Mouse (Mus musculus): Measurements from ENCODE around the gene Lima1.

GRCm38 (mm10) chr15:99771004-99771500 is 104.2 kb downstream of the Lima1 start:
- TF ChIP-seq ZNF384 (IDR thresholded peaks at IDR 0.05; ENCODE audit: low read depth, low read length), result no peak
- TF ChIP-seq MAFK (IDR thresholded peaks at IDR 0.05; ENCODE audit: insufficient read depth, low read depth, low read length), result no peak
- TF ChIP-seq CHD2 (IDR thresholded peaks at IDR 0.05; ENCODE audit: low read depth, low read length), result no peak
